Mouse (Mus musculus): ENCODE measurements around the gene Gpd1l.

Gpd1l gene

DNA sequence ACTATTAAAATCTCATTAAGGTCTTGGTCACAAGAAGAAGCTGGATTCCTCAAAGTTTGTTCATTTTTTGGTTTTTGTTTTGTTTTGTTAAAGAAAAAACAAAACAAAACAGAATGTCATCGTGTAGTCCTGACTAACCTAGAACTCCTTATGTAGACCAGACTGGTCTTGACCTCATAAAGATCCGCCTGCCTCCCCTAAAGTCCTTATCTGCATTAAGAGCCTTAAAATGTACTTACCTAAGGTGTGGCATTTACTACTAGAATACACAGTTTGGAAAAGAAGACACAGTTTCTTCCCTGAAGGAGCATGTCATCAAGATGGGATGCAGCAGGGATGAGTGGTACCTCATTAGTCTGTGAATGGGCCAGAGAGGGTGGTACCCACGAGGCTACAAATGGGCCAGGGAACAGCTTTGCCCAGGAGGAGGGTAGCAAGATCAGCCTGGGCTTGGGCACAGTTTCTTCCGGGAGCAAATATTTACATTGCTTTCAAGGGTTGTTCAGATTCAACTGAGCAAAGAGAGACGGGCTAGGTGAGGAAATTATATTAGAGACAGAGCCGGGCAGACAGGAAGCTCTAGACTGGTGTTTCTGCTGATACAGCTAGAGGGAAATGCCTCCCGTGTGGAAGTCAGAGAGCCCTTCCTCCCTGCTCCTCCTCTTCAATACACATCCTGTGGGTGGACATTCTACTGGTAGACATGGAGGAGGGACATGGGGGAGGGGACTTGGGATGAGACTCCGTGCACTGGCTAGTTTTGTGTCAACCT lies 82.2 kb downstream of the Gpd1l start:
- no peak for DNase-seq (ENCODE audit: extremely low spot score, low read depth, low spot score)

All from hindlimb bud, embryonic 11.5 days (tissue).